Mouse (Mus musculus) bone marrow, adult 2 months (tissue): ENCODE data around the gene Pla2g7.

Experiments used
- CTCF ChIP-seq: fragments of 200-500 bp; IDR thresholded peaks from 2 replicates; pipeline ENCODE4 v1.5.1; 2011; ENCODE audit warnings: low read length, control low read depth; ENCODE audit not compliant: control insufficient read depth, insufficient read depth
- POLR2A ChIP-seq: fragments of 200-500 bp; IDR thresholded peaks from 2 replicates; pipeline ENCODE4 v1.6.1; 2011; ENCODE audit warnings: low read depth, mild to moderate bottlenecking, control low read depth, low read length, borderline replicate concordance; ENCODE audit not compliant: control insufficient read depth

- TF ChIP-seq CTCF (no peak), POLR2A (no peak)
These were observed 79.0 kb downstream of the Pla2g7 start for GRCm38 (mm10) chr17:43646925-43647324.
